Mouse (Mus musculus) megakaryocyte, adult 5-6 weeks (primary cell): ENCODE measurements at regions not wholly inside any gene's neighbourhood (a gene's known extent, or its start where the extent isn't known, plus 50 kb on each side); places are given as distances from the start of the nearest gene placed in this dataset.
"Not testable (repeated sequence)": the region's sequence is repeated elsewhere in the genome, so short reads cannot be mapped to it uniquely, and the experiment has no call there.

Experiments used
- ATAC-seq: 2 replicates; pipeline ENCODE4 v1.8.0; 2016; ENCODE audit warnings: mild to moderate bottlenecking, inconsistent platforms; ENCODE audit not compliant: poor library complexity, severe bottlenecking

- no peak for ATAC-seq
Observed at GRCm38 (mm10) chr4:94388317-94388716, 168.0 kb upstream of the Gm10306 start.

GRCm38 (mm10) chr4:94394462-94394861, 161.9 kb upstream of the Gm10306 start:
- ATAC-seq = no peak

GRCm38 (mm10) chr4:94397284-94397683, 159.1 kb upstream of the Gm10306 start:
- ATAC-seq = no peak

- no peak for ATAC-seq
Observed at GRCm38 (mm10) chr4:94406922-94407321, 149.4 kb upstream of the Gm10306 start.

GRCm38 (mm10) chr4:94407503-94407902, 148.8 kb upstream of the Gm10306 start:
- no peak for ATAC-seq

- ATAC-seq = no peak
Observed at GRCm38 (mm10) chr4:94412661-94413060, 143.7 kb upstream of the Gm10306 start.

GRCm38 (mm10) chr4:94425525-94425924, 130.8 kb upstream of the Gm10306 start:
- not testable (repeated sequence) for ATAC-seq

GRCm38 (mm10) chr4:94427581-94427980, 128.8 kb upstream of the Gm10306 start:
- no peak for ATAC-seq

GRCm38 (mm10) chr4:94432005-94432404, 124.3 kb upstream of the Gm10306 start:
- ATAC-seq = no peak

GRCm38 (mm10) chr4:94437717-94438435, 118.5 kb upstream of the Gm10306 start:
- no peak for ATAC-seq

GRCm38 (mm10) chr4:94439159-94439836, 117.0 kb upstream of the Gm10306 start:
- no peak for ATAC-seq

GRCm38 (mm10) chr4:94446604-94447003, 109.7 kb upstream of the Gm10306 start:
- ATAC-seq = no peak
